Mouse (Mus musculus) splenic B cell, adult 2 months (primary cell): ENCODE measurements around the gene Vinac1.
A peak's percentile ranks its signal among the peaks of the same experiment; 100 is the strongest.

Experiments used
- DNase-seq: peaks from one replicate; pipeline ENCODE4 v3.0.0-alpha.2; 2011; ENCODE audit warnings: low read depth, low spot score
- H3K27me3 ChIP-seq: 2 replicates; pipeline ENCODE4 v1.6.1; 2012; ENCODE audit warnings: mild to moderate bottlenecking, low read length, moderate library complexity, mixed read lengths; ENCODE audit not compliant: control insufficient read depth, poor library complexity, insufficient read depth, severe bottlenecking
- H3K36me3 ChIP-seq: 2 replicates; pipeline ENCODE4 v1.6.1; 2012; ENCODE audit warnings: mild to moderate bottlenecking, low read length, moderate library complexity, mixed read lengths; ENCODE audit not compliant: control insufficient read depth, poor library complexity, insufficient read depth, severe bottlenecking

Vinac1 gene

GRCm38 (mm10) chr2:129047811-129048210 lies at the start of gene Vinac1:
Gene Vinac1, minus strand, starts transcription at chr2:129048172.
- no peaks in the 10 kb centered on the region for H3K27me3 ChIP-seq
- no peak for DNase-seq

GRCm38 (mm10) chr2:129093926-129094724 lies 46.2 kb upstream of the Vinac1 start:
- Histone ChIP-seq H3K27me3 (no peaks in the 10 kb centered on the region), H3K36me3 (no peaks in the 10 kb centered on the region)
- peak; percentile 51 for DNase-seq

More at GRCm38 (mm10) chr2:129047811-129048210, at the start of gene Vinac1:
- H3K36me3 ChIP-seq, result no peaks in the 10 kb centered on the region

GRCm38 (mm10) chr2:129092810-129093209 lies 44.8 kb upstream of the Vinac1 start:
- Histone ChIP-seq H3K27me3 (no peaks in the 10 kb centered on the region), H3K36me3 (no peaks in the 10 kb centered on the region)
- no peak for DNase-seq

- DNase-seq, result no peak
Measured at GRCm38 (mm10) chr2:129090370-129090769, 42.4 kb upstream of the Vinac1 start.

GRCm38 (mm10) chr2:129087520-129087919 lies 39.5 kb upstream of the Vinac1 start:
- no peaks in the 10 kb centered on the region for H3K36me3 ChIP-seq
- DNase-seq, result no peak
- H3K27me3 ChIP-seq, result no peaks in the 10 kb centered on the region

More at GRCm38 (mm10) chr2:129090370-129090769, 42.4 kb upstream of the Vinac1 start:
- Histone ChIP-seq H3K27me3 (no peaks in the 10 kb centered on the region), H3K36me3 (no peaks in the 10 kb centered on the region)

- DNase-seq, result peak; percentile 64
- Histone ChIP-seq H3K36me3 (no peaks in the 10 kb centered on the region), H3K27me3 (no peaks in the 10 kb centered on the region)
Measured at GRCm38 (mm10) chr2:129084959-129085358, 37.0 kb upstream of the Vinac1 start.

- Histone ChIP-seq H3K36me3 (no peaks in the 10 kb centered on the region), H3K27me3 (no peaks in the 10 kb centered on the region)
- no peak for DNase-seq
Measured at GRCm38 (mm10) chr2:129083514-129083913, 35.5 kb upstream of the Vinac1 start.

- no peaks in the 10 kb centered on the region for H3K36me3 ChIP-seq
- DNase-seq, result no peak
- no peaks in the 10 kb centered on the region for H3K27me3 ChIP-seq
Measured at GRCm38 (mm10) chr2:129081097-129081496, 33.1 kb upstream of the Vinac1 start.

GRCm38 (mm10) chr2:129079194-129079593 lies 31.2 kb upstream of the Vinac1 start:
- Histone ChIP-seq H3K36me3 (no peaks in the 10 kb centered on the region; the same call in 1 of the 2 replicates), H3K27me3 (no peaks in the 10 kb centered on the region)
- DNase-seq, result no peak

GRCm38 (mm10) chr2:129078313-129078712 lies 30.3 kb upstream of the Vinac1 start:
- H3K36me3 ChIP-seq, result no peaks in the 10 kb centered on the region; the same call in 1 of the 2 replicates
- DNase-seq, result peak; percentile 67
- no peaks in the 10 kb centered on the region for H3K27me3 ChIP-seq

GRCm38 (mm10) chr2:129070296-129070695 lies 22.3 kb upstream of the Vinac1 start:
- Histone ChIP-seq H3K27me3 (no peaks in the 10 kb centered on the region), H3K36me3 (no peaks in the 10 kb centered on the region)
- no peak for DNase-seq

- peak; percentile 36 for DNase-seq
- no peaks in the 10 kb centered on the region for H3K27me3 ChIP-seq
Measured at GRCm38 (mm10) chr2:129066326-129066725, 18.4 kb upstream of the Vinac1 start.

GRCm38 (mm10) chr2:129065437-129066282 lies 17.7 kb upstream of the Vinac1 start, which contains the start of gene Ttl:
Gene Ttl, plus strand, starts transcription at chr2:129065942.
- peak; percentile 79 for DNase-seq
- no peaks in the 10 kb centered on the region for H3K27me3 ChIP-seq
- H3K36me3 ChIP-seq, result no peaks in the 10 kb centered on the region

More at GRCm38 (mm10) chr2:129066326-129066725, 18.4 kb upstream of the Vinac1 start:
- H3K36me3 ChIP-seq, result no peaks in the 10 kb centered on the region

- no peak for DNase-seq
- Histone ChIP-seq H3K27me3 (no peaks in the 10 kb centered on the region), H3K36me3 (no peaks in the 10 kb centered on the region)
Measured at GRCm38 (mm10) chr2:129061456-129062059, 13.6 kb upstream of the Vinac1 start.
